Mouse (Mus musculus) midbrain, postnatal 0 days (tissue): ENCODE measurements around the gene Pm20d1. TPM values are rescaled to one million over a fixed set of nuclear protein-coding genes. Genes with fewer than 3 reads are reported as not detected.
"Not testable (repeated sequence)": the region's sequence is repeated elsewhere in the genome, so short reads cannot be mapped to it uniquely, and the experiment has no call there.

ENCODE experiments used
- ATAC-seq: fragments of 200-750 bp; cut with Nextera tagmentation; 2 replicates; pipeline ENCODE4 v1.8.0; 2017; ENCODE audit warnings: moderate number of reproducible peaks, mild to moderate bottlenecking, moderate TSS enrichment, moderate library complexity; ENCODE audit not compliant: low FRiP score
- DNase-seq: peaks from one replicate; pipeline ENCODE4 v3.0.0-alpha.2; 2015; ENCODE audit warnings: low spot score
- H3K27ac ChIP-seq: fragments of 300-500 bp; sonication (generic); 2 replicates; pipeline ENCODE4 v1.5.1; 2014; ENCODE audit warnings: low read depth, mild to moderate bottlenecking, low read length, mixed read lengths
- H3K27me3 ChIP-seq: fragments of 300-500 bp; sonication (generic); 2 replicates; pipeline ENCODE4 v1.6.1; 2014; ENCODE audit warnings: low read length, control low read depth, mixed read lengths; ENCODE audit not compliant: insufficient read depth
- H3K36me3 ChIP-seq: fragments of 300-500 bp; sonication (generic); 2 replicates; pipeline ENCODE4 v1.6.1; 2014; ENCODE audit warnings: low read length, control low read depth, mixed read lengths; ENCODE audit not compliant: insufficient read depth
- H3K4me1 ChIP-seq: fragments of 300-500 bp; sonication (generic); 2 replicates; pipeline ENCODE4 v1.6.1; 2014; ENCODE audit warnings: mild to moderate bottlenecking, control low read depth, antibody characterized with exemption, low read length, mixed read lengths; ENCODE audit not compliant: insufficient read depth
- H3K4me2 ChIP-seq: fragments of 300-500 bp; sonication (generic); 2 replicates; pipeline ENCODE4 v1.6.1; 2014; ENCODE audit warnings: low read depth, mild to moderate bottlenecking, low read length, mixed read lengths; ENCODE audit not compliant: poor library complexity, severe bottlenecking
- H3K4me3 ChIP-seq: fragments of 300-500 bp; sonication (generic); 2 replicates; pipeline ENCODE4 v1.5.1; 2014; ENCODE audit warnings: low read depth, mild to moderate bottlenecking, low read length, moderate library complexity
- H3K9ac ChIP-seq: fragments of 300-500 bp; sonication (generic); replicated peaks from 2 replicates; pipeline ENCODE4 v1.6.1; 2014; ENCODE audit warnings: mild to moderate bottlenecking, low read length, moderate library complexity, mixed read lengths; ENCODE audit not compliant: poor library complexity, severe bottlenecking
- H3K9me3 ChIP-seq: fragments of 300-500 bp; sonication (generic); 2 replicates; pipeline ENCODE4 v1.6.1; 2016; ENCODE audit warnings: low read length, control low read depth
- CTCF ChIP-seq: IDR thresholded peaks from 2 replicates; pipeline ENCODE4 v1.5.1; 2016; ENCODE audit warnings: antibody characterized with exemption, mild to moderate bottlenecking
- WGBS: fragments of 180-500 bp; shearing (Covaris S2); extraction: QIAGEN DNeasy Blood & Tissue Kit; methylation state at CpG from one replicate; pipeline ENCODE4 v1.1.7; 2014; 5-methylcytosine and 5-hydroxymethylcytosine counted together
- polyA plus RNA-seq: library from polyadenylated mRNA; unstranded; fragments of >200 nt; fragmentation: Nextera tagmentation; extraction: Ambion mirVana; gene quantifications from 2 replicates; pipeline ENCODE4 v1.2.1, GENCODE M21; 2015
- total RNA-seq: library from RNA; depleted of rRNA; stranded (reverse); fragments of >200 nt; gene quantifications from 2 replicates; pipeline ENCODE4 v1.2.3, GENCODE M21; 2014

Pm20d1 gene
- total and polyA plus RNA-seq, 2 experiments from 2014 or later = 0.05 to 0.38 TPM

DNA sequence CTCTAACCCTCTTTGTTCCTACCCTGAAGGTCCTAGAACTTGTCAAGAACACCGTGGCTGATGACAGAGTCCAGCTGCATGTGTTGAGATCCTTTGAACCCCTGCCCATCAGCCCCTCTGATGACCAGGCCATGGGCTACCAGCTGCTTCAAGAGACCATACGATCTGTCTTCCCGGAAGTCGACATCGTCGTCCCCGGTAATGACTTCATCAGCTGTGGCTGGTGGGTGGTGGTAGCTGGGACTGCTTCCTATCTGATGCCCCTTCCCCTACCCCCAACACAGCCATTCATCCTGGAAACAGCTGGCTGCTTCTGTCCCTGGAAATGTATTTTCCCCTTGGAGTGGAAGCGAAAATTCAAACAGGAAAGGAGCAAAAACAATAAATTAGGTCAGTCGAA is 14.8 kb downstream of the Pm20d1 start:
- H3K9me3 ChIP-seq = no peaks in the 10 kb centered on the region
- H3K36me3 ChIP-seq = no peaks in the 10 kb centered on the region
- no peaks in the 10 kb centered on the region for H3K4me1 ChIP-seq
- no peaks in the 10 kb centered on the region for H3K27me3 ChIP-seq
- ATAC-seq (no peak), DNase-seq (no peak)
- no peak overlapping the region for H3K9ac ChIP-seq
- H3K27ac ChIP-seq = no peak overlapping the region
- H3K4me2 ChIP-seq = no peak overlapping the region
- WGBS = 73% methylated on average over 9 of the region's 9 CpGs
- H3K4me3 ChIP-seq = no peak overlapping the region
- no peak for TF ChIP-seq CTCF

DNA sequence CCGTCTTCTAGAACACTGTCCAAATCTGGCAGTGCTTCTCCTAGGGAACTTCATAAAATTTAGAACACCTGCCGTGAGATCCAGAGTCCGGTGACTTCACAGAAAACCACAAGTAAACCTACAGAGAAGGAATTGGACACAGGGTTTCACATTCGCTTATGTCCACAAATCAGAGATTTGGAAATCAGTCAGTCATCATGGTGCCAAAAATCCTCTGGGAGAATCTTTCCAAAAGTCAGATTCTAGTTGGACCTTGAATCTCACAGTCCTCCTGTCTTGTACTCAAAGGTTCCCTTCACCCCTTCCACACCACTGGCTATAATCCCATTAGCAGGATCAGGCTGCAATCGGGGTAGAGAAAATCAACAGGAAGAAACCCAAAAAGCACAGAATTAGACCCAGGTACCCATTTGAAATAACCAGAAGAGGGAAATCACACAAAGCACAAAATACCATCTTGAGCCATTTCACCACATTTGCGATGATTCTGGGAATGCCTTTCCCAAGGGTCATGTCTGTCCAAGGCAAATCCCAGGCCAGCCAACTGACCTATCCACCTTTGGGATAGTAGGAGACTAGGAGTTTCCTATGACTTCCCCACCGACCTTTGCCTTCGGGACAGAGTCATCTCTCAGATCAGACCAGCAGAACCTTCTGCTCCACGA is 15.6 kb downstream of the Pm20d1 start:
- Histone ChIP-seq H3K36me3 (no peaks in the 10 kb centered on the region), H3K4me1 (no peaks in the 10 kb centered on the region), H3K4me3 (no peak overlapping the region), H3K9ac (no peak overlapping the region), H3K27ac (no peak overlapping the region), H3K4me2 (no peak overlapping the region), H3K27me3 (no peaks in the 10 kb centered on the region), H3K9me3 (no peaks in the 10 kb centered on the region)
- DNase-seq (no peak), ATAC-seq (no peak)
- no peak for TF ChIP-seq CTCF
- 78% methylated on average over 9 of the region's 9 CpGs for WGBS

DNA sequence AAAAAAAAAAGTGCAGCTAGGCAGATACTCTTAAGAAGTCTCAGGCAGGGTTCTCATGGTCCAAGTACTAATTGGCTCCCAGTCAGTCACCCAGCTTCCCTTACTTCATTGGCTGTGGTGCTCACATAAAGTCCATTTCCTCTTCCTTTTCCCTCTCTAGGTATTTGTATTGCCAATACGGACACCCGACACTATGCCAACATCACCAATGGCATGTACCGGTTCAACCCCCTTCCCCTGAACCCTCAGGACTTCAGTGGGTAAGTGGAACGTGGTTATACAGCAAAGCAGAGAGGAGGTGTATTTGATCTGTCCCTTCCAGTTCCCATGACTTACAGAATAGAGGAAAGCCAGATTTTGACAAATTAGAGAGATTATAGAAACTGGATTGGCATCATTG is 16.6 kb downstream of the Pm20d1 start:
- no peak for TF ChIP-seq CTCF
- 91% methylated on average over 4 of the region's 4 CpGs for WGBS

DNA sequence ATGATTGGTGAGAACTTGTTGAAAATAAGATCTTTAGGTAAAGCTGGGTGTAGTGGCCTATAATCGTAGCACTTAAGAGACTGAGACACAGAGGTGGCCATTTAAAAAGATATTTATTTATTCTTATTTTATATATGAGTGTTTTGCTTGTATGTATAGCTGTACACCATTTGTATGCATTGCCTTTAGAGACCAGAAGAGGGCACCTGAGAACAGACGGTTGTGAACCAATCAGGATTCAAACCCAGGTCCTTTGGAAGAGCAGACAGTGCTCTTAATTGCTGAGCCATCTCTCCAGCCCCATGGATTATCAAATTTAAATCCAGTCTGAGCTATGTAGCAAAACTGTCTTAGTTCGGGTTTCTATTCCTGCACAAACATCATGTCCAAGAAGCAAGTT is 17.0 kb downstream of the Pm20d1 start:
- Histone ChIP-seq H3K36me3 (no peaks in the 10 kb centered on the region), H3K4me2 (no peak overlapping the region), H3K9me3 (0 out of 2 replicates have a peak, but pooled peaks cover 2% of the 10 kb centered on the region), H3K9ac (no peak overlapping the region), H3K27me3 (no peaks in the 10 kb centered on the region), H3K4me3 (no peak overlapping the region), H3K4me1 (no peaks in the 10 kb centered on the region), H3K27ac (no peak overlapping the region)
- 87% methylated on average over 3 of the region's 3 CpGs for WGBS
- ATAC-seq = no peak
- no peak; the same call in 1 of the 2 replicates for TF ChIP-seq CTCF
- DNase-seq = no peak

More for the DNA sequence above, 16.6 kb downstream of the Pm20d1 start:
- Histone ChIP-seq H3K27me3 (no peaks in the 10 kb centered on the region), H3K9me3 (no peaks in the 10 kb centered on the region), H3K36me3 (no peaks in the 10 kb centered on the region), H3K4me3 (no peak overlapping the region), H3K9ac (no peak overlapping the region), H3K4me2 (no peak overlapping the region), H3K27ac (no peak overlapping the region), H3K4me1 (no peaks in the 10 kb centered on the region)
- no peak for DNase-seq
- no peak for ATAC-seq

DNA sequence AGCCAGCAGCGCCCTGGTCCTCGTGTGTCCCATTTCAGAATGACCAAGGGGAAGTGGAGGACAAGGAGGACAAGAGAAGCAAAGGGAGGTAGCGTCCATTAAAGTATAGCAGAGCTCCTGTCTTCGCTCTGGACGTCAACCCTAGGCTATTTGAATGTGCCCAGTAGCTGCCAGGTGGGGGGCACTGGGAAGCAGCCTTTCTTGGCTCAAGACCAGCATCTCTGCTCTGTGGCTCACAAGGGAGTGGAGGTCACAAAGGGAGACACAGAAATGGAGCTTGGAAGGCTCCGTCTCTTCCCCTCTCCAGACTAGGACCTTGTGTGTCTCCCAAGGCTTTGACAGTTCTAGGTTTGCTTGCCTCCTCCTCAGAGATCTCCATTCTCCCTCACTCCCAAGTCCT is 19.7 kb downstream of the Pm20d1 start:
- Histone ChIP-seq H3K9ac (no peak overlapping the region), H3K27me3 (no peaks in the 10 kb centered on the region), H3K36me3 (no peaks in the 10 kb centered on the region), H3K4me1 (no peaks in the 10 kb centered on the region), H3K9me3 (0 out of 2 replicates have a peak, but pooled peaks cover 3% of the 10 kb centered on the region), H3K4me2 (no peak overlapping the region), H3K27ac (no peak overlapping the region), H3K4me3 (no peak overlapping the region)
- TF ChIP-seq CTCF = no peak
- ATAC-seq = no peak
- no peak for DNase-seq
- WGBS = 66% methylated on average over 6 of the region's 6 CpGs

DNA sequence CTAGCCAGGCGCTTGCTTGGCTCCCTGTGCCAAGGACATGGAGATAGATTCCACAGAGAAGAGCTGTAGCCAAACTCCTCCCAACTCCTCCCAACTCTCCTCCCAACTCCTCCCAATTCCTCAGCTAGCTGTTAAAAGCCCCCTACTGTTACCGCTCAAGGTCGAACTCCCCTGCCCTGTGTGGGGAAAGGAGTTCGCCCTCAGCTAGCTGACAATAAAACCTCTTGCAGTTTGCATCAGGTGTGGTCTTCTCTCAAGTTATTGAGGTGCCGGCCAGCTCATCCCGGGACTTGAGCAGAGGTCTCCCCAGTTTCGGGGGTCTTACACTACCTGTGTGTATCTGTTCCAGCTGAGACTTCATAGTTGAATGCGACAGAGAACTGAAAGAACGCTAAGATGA is 23.2 kb downstream of the Pm20d1 start:
- not testable (repeated sequence) for H3K9ac ChIP-seq, H3K27ac ChIP-seq, H3K27me3 ChIP-seq, ATAC-seq, H3K36me3 ChIP-seq, DNase-seq, H3K4me1 ChIP-seq, H3K4me3 ChIP-seq, H3K9me3 ChIP-seq, H3K4me2 ChIP-seq
- 76% methylated on average over 8 of the region's 9 CpGs for WGBS
